Mouse (Mus musculus): ENCODE measurements at regions not wholly inside any gene's neighbourhood (a gene's known extent, or its start where the extent isn't known, plus 50 kb on each side); places are given as distances from the start of the nearest gene placed in this dataset.

GRCm38 (mm10) chr5:120358084-120358690, 73.3 kb upstream of the Lhx5 start:
- TF ChIP-seq CTCF (IDR thresholded peaks at IDR 0.05; ENCODE audit: low read depth) (no peak), EP300 (IDR thresholded peaks at IDR 0.05; ENCODE audit: low read depth) (no peak)
